Mouse (Mus musculus): Measurements from ENCODE around the gene Glul. TPM values are rescaled to one million over a fixed set of nuclear protein-coding genes. Genes with fewer than 3 reads are reported as not detected.
"Not testable (repeated sequence)": the region's sequence is repeated elsewhere in the genome, so short reads cannot be mapped to it uniquely, and the experiment has no call there.

The Glul gene
- 132 and 139 TPM in 2 replicates for polyA plus RNA-seq (2014; fragmentation: Nextera tagmentation; extraction: Ambion mirVana)

DNA sequence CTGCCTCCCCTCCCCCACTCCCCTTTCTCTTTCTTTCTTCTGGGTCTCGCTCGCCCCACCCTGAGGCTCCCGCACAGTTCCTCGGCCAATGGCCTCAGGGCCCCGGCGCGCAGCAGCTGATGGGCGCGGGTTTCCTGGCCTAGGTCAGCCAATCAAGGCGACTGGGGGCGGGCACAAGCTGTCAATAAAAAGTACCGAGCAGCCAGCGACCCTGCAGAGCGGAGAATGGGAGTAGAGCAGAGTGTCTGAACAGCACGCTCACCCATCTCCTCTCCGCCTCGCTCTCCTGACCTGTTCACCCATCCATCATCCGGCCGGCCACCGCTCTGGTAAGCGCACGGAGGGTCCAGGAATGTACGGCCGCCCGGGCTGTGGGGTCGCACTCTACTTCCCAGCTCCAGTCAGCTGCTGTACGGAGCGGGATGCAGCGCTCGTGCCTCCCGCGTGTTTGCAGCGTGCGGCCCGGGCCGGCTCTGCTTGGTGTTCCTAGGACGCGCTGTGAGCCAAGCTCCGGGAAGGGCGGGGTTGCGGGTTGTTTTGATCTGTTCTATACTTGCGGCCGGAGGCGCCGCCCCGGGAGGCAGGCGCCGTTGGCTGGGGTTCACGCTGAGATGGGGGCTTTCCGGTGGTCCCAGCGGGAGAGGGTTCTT, at the start of gene Glul, which contains the start of gene Teddm2:
TSS of gene Glul (plus strand) at position 214 of the 650 bp plus-strand sequence.
TSS of gene Teddm2 (minus strand) at position 498 of the 650 bp plus-strand sequence.
- WGBS, result under 1% methylated on average over 51 of the region's 51 CpGs
- H3K9me3 ChIP-seq (ENCODE audit: control insufficient read depth, low read length), result no peaks in the 10 kb centered on the region
- peak within 1 kb of the TSS; percentile 85 for H3K9ac ChIP-seq (ENCODE audit: low read depth, low read length)
- H3K4me1 ChIP-seq (ENCODE audit: control insufficient read depth, insufficient read depth, low read length), result peaks cover 10% of the 10 kb centered on the region; the same call in 1 of the 2 replicates
- ATAC-seq (ENCODE audit: low FRiP score, low TSS enrichment), result peak; percentile 97
- H3K4me3 ChIP-seq (ENCODE audit: low read length), result peak within 1 kb of the TSS; percentile 88
- H3K27ac ChIP-seq (ENCODE audit: low read depth, low read length), result peak within 1 kb of the TSS; percentile 95
- peak within 1 kb of the TSS; percentile 81 for H3K4me2 ChIP-seq (replicated peaks; ENCODE audit: low read depth, low read length)
- H3K36me3 ChIP-seq (ENCODE audit: control insufficient read depth, insufficient read depth, low read length), result peaks cover 21% of the 10 kb centered on the region
- H3K27me3 ChIP-seq (ENCODE audit: control insufficient read depth, insufficient read depth, low read length), result no peaks in the 10 kb centered on the region

DNA sequence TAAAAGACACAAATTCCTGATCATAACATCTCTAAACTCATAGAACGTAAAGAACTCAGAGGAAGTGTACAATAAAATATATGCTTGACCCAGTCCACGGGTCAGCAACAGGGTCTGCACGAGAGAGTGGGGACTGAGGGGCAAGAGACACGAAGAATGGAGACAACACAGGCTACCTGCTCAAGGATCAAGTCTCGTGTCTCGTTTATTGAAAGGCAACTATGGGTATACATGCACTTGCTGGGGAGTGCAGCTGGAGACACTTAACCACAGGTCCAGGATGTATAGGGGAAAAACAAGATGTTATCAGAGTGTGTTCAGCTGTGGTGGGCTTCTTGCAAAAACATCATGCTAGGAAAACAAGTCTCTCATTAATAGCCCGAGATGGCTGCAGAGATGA, 47.0 kb upstream of the Glul start:
- WGBS, result 70% methylated on average over 7 of the region's 7 CpGs
- H3K36me3 ChIP-seq (ENCODE audit: control insufficient read depth, insufficient read depth, low read length); H3K9ac ChIP-seq (ENCODE audit: low read depth, low read length); H3K4me3 ChIP-seq (ENCODE audit: low read length); H3K4me2 ChIP-seq (replicated peaks; ENCODE audit: low read depth, low read length); H3K4me1 ChIP-seq (ENCODE audit: control insufficient read depth, insufficient read depth, low read length); ATAC-seq (ENCODE audit: low FRiP score, low TSS enrichment); H3K27ac ChIP-seq (ENCODE audit: low read depth, low read length); H3K27me3 ChIP-seq (ENCODE audit: control insufficient read depth, insufficient read depth, low read length); H3K9me3 ChIP-seq (ENCODE audit: control insufficient read depth, low read length): not testable (repeated sequence)

DNA sequence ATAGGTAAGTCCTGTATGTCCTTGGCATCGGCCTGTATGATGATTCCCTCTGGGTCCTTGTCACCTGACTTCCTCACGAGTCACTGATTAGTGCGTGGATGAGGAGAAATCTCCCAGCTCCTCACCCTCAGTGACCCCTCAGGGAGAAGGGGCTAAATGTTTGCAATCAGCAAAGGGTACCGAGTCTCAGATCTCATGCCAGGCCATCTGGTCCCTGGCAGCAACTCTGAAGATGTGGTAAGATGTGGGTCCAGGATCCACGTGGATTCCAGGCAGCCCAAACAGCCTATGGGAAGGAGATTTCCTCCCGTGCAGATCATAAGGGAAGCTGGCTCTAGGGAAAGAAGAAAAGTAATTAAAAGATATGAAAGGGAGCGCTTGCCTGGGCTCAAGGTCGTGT, 43.8 kb upstream of the Glul start:
- H3K4me1 ChIP-seq (ENCODE audit: control insufficient read depth, insufficient read depth, low read length), result no peaks in the 10 kb centered on the region
- H3K9me3 ChIP-seq (ENCODE audit: control insufficient read depth, low read length), result no peaks in the 10 kb centered on the region
- no peaks in the 10 kb centered on the region for H3K36me3 ChIP-seq (ENCODE audit: control insufficient read depth, insufficient read depth, low read length)
- no peak overlapping the region for H3K9ac ChIP-seq (ENCODE audit: low read depth, low read length)
- H3K27ac ChIP-seq (ENCODE audit: low read depth, low read length), result no peak overlapping the region
- no peak overlapping the region for H3K4me3 ChIP-seq (ENCODE audit: low read length)
- H3K27me3 ChIP-seq (ENCODE audit: control insufficient read depth, insufficient read depth, low read length), result no peaks in the 10 kb centered on the region
- no peak for ATAC-seq (ENCODE audit: low FRiP score, low TSS enrichment)
- WGBS, result 81% methylated on average over 8 of the region's 8 CpGs
- H3K4me2 ChIP-seq (replicated peaks; ENCODE audit: low read depth, low read length), result no peak overlapping the region

DNA sequence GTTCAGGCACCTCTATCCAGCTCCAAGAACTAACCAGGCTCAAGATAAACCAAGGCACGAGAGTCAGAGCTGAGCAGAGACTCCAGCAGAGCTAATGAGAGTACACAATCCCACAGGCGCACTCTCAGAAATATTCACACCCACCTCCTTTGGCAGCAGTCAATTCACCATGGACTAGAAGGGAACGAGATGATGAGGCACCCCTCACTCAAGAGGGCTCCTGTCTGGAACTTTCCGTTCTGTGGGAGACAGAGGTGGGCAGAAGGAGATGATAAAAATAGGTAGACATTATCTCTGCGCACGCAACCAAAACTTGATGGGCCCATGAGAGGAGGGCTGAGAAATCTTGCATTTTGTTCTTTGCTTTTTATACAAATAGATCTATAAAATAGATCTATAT, 25.7 kb upstream of the Glul start, which contains the start of gene Teddm1b:
TSS of gene Teddm1b (plus strand) at position 301 of the 400 bp plus-strand sequence.
- Histone ChIP-seq H3K36me3 (ENCODE audit: control insufficient read depth, insufficient read depth, low read length) (no peaks in the 10 kb centered on the region), H3K9ac (ENCODE audit: low read depth, low read length) (no peak within 1 kb of the TSS), H3K9me3 (ENCODE audit: control insufficient read depth, low read length) (no peaks in the 10 kb centered on the region), H3K4me2 (replicated peaks; ENCODE audit: low read depth, low read length) (no peak within 1 kb of the TSS), H3K4me3 (ENCODE audit: low read length) (no peak within 1 kb of the TSS), H3K4me1 (ENCODE audit: control insufficient read depth, insufficient read depth, low read length) (no peaks in the 10 kb centered on the region), H3K27ac (ENCODE audit: low read depth, low read length) (no peak within 1 kb of the TSS), H3K27me3 (ENCODE audit: control insufficient read depth, insufficient read depth, low read length) (no peaks in the 10 kb centered on the region)
- ATAC-seq (ENCODE audit: low FRiP score, low TSS enrichment), result no peak
- WGBS, result 89% methylated on average over 6 of the region's 6 CpGs

DNA sequence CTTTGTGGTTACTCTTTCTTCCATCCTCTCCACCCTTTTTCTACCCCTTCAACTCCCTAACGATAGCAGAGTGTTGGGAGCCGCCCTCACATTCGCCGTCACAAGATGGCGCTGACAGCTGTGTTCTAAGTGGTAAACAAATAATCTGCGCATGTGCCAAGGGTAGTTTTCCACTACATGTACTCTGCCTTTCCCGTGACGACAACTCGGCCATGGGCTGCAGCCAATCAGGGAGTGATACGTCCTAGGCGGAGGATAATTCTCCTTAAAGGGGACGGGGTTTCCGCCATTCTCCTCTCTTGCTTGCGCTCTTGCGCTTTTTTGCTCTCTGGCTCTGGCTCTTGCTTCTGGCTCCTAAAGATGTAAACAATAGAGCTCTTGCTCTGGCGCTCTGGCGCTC, 19.4 kb upstream of the Glul start:
- not testable (repeated sequence) for H3K27ac ChIP-seq (ENCODE audit: low read depth, low read length); H3K9me3 ChIP-seq (ENCODE audit: control insufficient read depth, low read length); H3K4me2 ChIP-seq (replicated peaks; ENCODE audit: low read depth, low read length); H3K36me3 ChIP-seq (ENCODE audit: control insufficient read depth, insufficient read depth, low read length); H3K4me3 ChIP-seq (ENCODE audit: low read length); H3K27me3 ChIP-seq (ENCODE audit: control insufficient read depth, insufficient read depth, low read length); H3K4me1 ChIP-seq (ENCODE audit: control insufficient read depth, insufficient read depth, low read length); ATAC-seq (ENCODE audit: low FRiP score, low TSS enrichment); H3K9ac ChIP-seq (ENCODE audit: low read depth, low read length)
- whole genome bisulfite sequencing, result 94% methylated on average over 17 of the region's 17 CpGs

DNA sequence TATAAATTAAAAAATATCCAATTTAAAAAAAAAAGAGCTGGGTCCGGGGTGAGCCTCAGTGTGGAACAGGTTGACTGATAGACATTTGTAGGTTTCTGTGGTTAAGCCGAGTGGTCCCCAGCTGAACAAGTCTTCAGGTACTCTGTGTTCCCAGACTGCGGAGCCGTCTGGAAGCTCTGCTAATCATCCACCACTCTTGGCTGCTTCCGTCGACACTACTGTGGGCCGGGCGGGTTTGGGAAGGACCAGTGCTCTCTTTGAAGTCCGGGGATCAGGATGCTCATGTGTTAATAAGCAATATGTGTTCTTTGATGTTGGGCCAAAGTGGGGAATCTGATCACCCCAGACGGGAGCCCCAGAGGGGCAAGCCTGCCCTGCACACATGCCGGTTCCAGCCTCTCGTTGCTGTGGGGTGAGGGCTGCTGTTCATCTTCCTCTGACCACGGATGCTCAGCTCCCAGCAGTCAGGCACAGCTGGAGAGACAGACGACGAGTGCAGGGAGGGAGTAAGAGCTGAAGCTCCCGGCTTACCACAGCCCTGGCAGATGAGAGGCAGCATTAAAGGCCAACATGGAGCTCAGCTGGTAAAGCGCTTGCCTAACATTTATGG, 13.6 kb upstream of the Glul start:
- peak; percentile 85 for ATAC-seq (ENCODE audit: low FRiP score, low TSS enrichment)
- 17% methylated on average over 17 of the region's 17 CpGs for WGBS
- Histone ChIP-seq H3K9ac (ENCODE audit: low read depth, low read length) (no peak overlapping the region), H3K36me3 (ENCODE audit: control insufficient read depth, insufficient read depth, low read length) (no peaks in the 10 kb centered on the region), H3K4me1 (ENCODE audit: control insufficient read depth, insufficient read depth, low read length) (0 out of 2 replicates have a peak, but pooled peaks cover 4% of the 10 kb centered on the region), H3K27ac (ENCODE audit: low read depth, low read length) (no peak overlapping the region), H3K4me3 (ENCODE audit: low read length) (no peak overlapping the region), H3K9me3 (ENCODE audit: control insufficient read depth, low read length) (no peaks in the 10 kb centered on the region), H3K4me2 (replicated peaks; ENCODE audit: low read depth, low read length) (no peak overlapping the region), H3K27me3 (ENCODE audit: control insufficient read depth, insufficient read depth, low read length) (no peaks in the 10 kb centered on the region)

DNA sequence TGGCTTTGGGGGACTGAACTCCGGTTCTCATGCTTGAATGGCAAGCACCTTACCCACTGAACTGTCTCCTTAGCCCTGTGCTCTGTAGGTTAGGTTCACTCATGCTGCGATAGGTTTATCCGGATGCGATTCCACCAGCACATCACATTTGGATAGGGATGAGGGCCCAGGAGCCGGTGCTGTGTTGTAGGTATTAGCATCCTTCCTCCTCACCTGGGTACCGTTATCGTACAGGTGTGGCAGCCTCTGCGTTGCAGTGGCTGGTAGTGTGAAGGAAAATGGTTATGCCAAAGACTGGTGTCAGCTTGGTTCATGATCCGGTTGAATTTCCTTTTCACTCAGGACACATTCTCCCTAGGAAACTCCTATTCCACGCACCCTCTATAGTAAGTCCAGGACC, 9.6 kb upstream of the Glul start:
- H3K27ac ChIP-seq (ENCODE audit: low read depth, low read length), result no peak overlapping the region
- no peak overlapping the region for H3K4me3 ChIP-seq (ENCODE audit: low read length)
- no peak for ATAC-seq (ENCODE audit: low FRiP score, low TSS enrichment)
- WGBS, result 93% methylated on average over 10 of the region's 10 CpGs
- no peaks in the 10 kb centered on the region for H3K9me3 ChIP-seq (ENCODE audit: control insufficient read depth, low read length)
- no peak overlapping the region for H3K9ac ChIP-seq (ENCODE audit: low read depth, low read length)
- H3K4me1 ChIP-seq (ENCODE audit: control insufficient read depth, insufficient read depth, low read length), result 0 out of 2 replicates have a peak, but pooled peaks cover 4% of the 10 kb centered on the region
- no peak overlapping the region for H3K4me2 ChIP-seq (replicated peaks; ENCODE audit: low read depth, low read length)
- H3K27me3 ChIP-seq (ENCODE audit: control insufficient read depth, insufficient read depth, low read length), result no peaks in the 10 kb centered on the region
- H3K36me3 ChIP-seq (ENCODE audit: control insufficient read depth, insufficient read depth, low read length), result no peaks in the 10 kb centered on the region

DNA sequence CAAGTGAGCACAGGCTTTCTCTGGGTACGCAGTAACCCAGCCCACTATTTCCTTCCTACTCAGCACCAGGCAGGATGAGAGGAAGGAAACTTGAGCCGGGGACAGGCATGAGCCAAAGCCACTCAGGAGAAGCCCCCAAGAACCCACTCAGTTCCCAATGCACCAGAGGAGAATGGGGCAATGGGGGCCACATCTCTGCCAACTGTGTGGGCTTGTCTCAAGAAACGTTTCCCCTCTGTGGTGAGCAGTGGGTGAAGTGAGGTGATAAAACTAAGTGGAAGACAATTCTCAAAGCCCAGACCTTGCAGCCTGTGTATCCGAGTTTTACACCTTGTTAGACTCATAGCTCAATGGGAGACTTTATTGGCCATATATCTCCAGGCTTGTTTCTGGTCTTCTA, 8.3 kb upstream of the Glul start, which contains the start of gene Teddm1a:
TSS of gene Teddm1a (plus strand) at position 301 of the 400 bp plus-strand sequence.
- ATAC-seq (ENCODE audit: low FRiP score, low TSS enrichment), result no peak
- no peak within 1 kb of the TSS for H3K4me2 ChIP-seq (replicated peaks; ENCODE audit: low read depth, low read length)
- 35% methylated on average over 4 of the region's 4 CpGs for WGBS

DNA sequence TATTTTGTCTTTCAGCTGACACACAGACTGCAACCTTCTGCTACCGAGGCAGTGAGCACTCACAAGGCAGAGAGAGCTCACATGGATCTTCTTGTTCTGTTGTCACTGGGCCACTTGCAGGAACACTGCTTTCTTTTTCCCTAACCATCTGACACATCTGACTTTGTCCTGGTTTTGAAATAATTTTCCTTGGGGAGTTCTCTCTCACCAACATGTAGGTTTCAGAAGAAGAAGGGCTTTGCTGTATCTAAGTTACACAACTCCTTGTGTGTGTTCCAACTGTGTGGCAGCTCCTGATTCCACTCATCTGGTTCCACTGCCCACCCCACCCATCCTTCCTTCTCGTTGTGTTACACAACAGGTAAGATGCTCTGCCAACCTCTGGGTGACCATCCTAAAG, 6.0 kb upstream of the Glul start:
- ATAC-seq (ENCODE audit: low FRiP score, low TSS enrichment), result no peak
- Histone ChIP-seq H3K4me2 (replicated peaks; ENCODE audit: low read depth, low read length) (no peak overlapping the region), H3K4me3 (ENCODE audit: low read length) (no peak overlapping the region), H3K9me3 (ENCODE audit: control insufficient read depth, low read length) (no peaks in the 10 kb centered on the region), H3K27me3 (ENCODE audit: control insufficient read depth, insufficient read depth, low read length) (no peaks in the 10 kb centered on the region), H3K9ac (ENCODE audit: low read depth, low read length) (no peak overlapping the region), H3K4me1 (ENCODE audit: control insufficient read depth, insufficient read depth, low read length) (0 out of 2 replicates have a peak, but pooled peaks cover 4% of the 10 kb centered on the region), H3K36me3 (ENCODE audit: control insufficient read depth, insufficient read depth, low read length) (no peaks in the 10 kb centered on the region), H3K27ac (ENCODE audit: low read depth, low read length) (no peak overlapping the region)
- 69% methylated on average over 2 of the region's 2 CpGs for WGBS

More for the DNA sequence above, 8.3 kb upstream of the Glul start, which contains the start of gene Teddm1a:
- Histone ChIP-seq H3K9ac (ENCODE audit: low read depth, low read length) (no peak within 1 kb of the TSS), H3K4me1 (ENCODE audit: control insufficient read depth, insufficient read depth, low read length) (0 out of 2 replicates have a peak, but pooled peaks cover 4% of the 10 kb centered on the region), H3K4me3 (ENCODE audit: low read length) (no peak within 1 kb of the TSS), H3K36me3 (ENCODE audit: control insufficient read depth, insufficient read depth, low read length) (no peaks in the 10 kb centered on the region), H3K27ac (ENCODE audit: low read depth, low read length) (no peak within 1 kb of the TSS), H3K27me3 (ENCODE audit: control insufficient read depth, insufficient read depth, low read length) (no peaks in the 10 kb centered on the region), H3K9me3 (ENCODE audit: control insufficient read depth, low read length) (no peaks in the 10 kb centered on the region)
